Mouse (Mus musculus) right cerebral cortex, postnatal 36 days (tissue): Measurements from ENCODE around the gene Lrp5.
"Not testable (repeated sequence)": the region's sequence is repeated elsewhere in the genome, so short reads cannot be mapped to it uniquely, and the experiment has no call there.

Experiments used
- DNase-seq, 2 experiments: peaks; one replicate each; pipeline ENCODE4 v3.0.0; 2022; ENCODE audit warnings: low spot score in 2 of 2, mixed read lengths in 1 of 2

Lrp5 gene

GRCm38 (mm10) chr19:3695471-3695870 is 9.1 kb upstream of the Lrp5 start:
- DNase-seq, result no peak

DNA sequence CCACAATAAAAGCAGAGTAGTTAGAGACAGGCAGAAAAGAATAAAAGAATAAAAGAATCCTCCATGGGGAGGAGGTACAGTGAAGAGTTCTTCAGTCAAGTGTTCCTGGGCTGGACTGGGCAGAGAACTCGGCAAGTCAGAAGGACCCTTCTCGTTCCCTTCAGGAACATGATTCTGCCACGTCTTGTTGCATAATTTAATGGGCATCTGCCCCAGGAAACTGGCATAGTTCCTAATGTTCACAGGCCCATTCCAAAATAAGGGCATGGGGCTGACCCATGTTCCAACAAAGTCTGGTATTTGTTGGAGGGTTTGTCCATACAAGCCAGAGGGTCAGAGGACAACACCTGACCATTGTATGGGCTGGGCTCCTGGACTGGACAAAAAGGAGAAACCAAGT is 8.6 kb upstream of the Lrp5 start:
- DNase-seq, result no peak

DNA sequence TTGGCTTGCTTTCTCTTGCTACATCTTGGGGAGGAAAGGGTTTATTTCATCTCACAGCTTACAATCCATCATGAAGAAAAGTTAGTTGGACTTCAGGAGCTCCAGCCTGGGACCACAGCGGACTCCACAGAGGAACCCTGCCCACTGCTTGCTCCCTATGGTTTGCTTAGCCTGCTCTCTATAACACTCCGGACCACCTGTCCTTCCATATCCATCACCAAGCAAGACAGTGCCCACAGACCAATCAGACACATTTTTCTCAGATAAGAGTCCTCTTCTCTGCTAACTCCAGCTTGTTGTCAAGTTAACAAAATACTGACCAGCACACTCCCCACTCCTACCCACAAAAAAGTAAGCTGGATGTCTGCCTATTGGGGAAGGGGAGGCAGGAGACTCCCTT is 8.1 kb upstream of the Lrp5 start:
- DNase-seq, result no peak

- DNase-seq, result no peak
Observed at GRCm38 (mm10) chr19:3692414-3693145, 6.2 kb upstream of the Lrp5 start.

DNA sequence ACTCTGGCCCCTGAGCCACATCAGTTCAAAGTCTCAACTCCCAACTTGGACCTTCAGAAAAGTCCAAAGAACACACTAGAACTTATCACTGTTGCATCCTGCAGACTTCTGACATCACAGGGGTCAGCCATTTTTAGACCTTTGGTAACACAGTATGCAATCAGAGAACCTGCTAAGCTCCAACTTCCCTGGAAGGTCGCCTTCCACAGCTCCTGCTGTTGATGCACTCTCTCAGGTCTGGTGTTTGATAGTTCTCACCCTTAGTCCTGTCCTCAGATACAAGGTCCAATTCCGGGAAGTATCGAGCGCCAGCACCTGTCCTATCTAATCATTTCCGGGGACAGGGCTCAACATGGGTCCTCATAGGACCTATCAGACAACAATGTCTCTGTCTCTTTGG is 5.0 kb upstream of the Lrp5 start:
- no peak for DNase-seq

DNA sequence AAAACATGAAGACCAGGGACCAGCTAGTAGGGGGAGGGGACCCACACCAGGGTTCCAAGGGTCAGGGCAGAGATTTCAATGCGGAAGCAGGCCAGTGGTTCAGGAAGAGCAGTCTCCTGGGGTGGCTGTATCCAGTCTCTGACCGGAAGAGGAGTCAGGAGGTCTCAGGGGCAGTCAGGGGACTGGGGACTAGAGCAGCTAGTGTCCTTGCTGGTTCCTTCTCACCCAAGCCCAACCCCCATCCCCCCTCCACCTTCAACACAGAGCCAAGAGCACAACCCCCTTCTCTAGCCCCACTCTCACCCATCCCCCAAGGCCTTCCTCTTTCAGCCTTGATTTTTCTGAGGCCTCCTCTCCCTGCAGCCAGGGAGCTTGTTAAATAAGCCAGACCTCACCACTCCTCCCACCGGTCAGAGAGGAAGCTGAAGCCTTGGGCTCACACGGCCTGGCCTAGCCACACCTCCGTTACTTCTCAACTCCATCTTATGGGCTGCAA is 1.4 kb upstream of the Lrp5 start:
- DNase-seq, result no peak

DNA sequence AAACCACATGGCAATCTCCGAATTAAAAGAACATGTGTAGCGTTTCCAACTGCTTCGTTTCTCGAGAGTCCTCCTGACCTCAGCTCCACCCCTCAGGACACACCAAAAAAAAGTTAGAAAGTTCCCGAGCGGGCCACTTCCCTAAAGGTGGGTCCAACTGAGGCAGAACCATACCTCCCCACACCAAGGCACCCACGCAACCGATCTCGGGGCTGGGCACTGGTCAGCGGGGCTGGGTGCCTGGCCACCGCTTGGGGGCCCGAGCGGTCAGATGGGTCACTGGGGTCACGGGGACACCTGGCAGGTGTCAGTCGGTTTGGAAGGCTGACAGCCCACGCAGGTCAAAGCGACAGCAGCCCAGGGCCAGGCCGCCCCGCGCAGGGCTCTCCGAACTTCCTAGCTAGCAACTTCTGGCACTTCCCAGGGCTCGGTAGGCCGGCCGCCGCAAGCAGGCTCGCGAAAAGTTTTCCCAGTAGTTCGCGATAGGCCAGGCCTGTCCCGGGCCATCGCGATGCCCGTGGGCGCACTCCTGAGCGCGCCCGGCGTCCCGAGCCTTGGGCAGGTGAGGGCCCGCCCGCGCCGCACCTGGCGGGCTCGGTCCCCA is 651 bp downstream of the Lrp5 start:
- no peak for DNase-seq

DNA sequence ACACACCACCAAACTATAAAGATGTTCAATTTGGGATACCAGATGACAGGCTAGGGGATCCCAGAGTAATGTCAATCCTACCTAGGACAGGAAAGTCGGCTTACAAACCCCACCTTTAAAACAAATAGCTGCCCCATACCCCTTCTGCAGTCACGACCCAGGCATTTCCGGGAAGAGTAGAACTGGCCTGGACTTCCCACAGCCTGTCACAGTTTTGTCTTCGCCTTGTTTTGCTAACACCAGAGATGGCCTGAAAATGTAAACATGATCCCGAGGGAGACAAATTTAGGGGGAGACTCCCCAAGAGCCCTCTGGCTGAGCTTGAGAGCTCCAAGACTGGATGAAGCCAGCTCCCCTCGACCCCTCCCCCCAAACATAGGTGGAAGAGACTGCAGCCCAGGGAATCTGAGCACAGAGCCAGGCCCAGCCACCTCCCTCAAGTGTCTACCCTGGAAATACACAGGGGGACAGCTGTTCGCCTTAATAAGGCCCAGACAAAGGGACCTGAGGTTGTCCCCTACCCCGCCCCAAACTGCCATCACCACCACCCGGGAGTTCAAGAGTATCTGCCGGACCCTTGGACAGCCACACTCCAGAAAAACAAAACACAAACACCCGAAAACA is 1.3 kb downstream of the Lrp5 start:
- DNase-seq, result no peak

- DNase-seq, result no peak
Observed at GRCm38 (mm10) chr19:3684414-3684813, 1.9 kb downstream of the Lrp5 start.

GRCm38 (mm10) chr19:3681310-3681934 is 4.9 kb downstream of the Lrp5 start:
- DNase-seq, result peak in 1 of 2 experiments; percentile 20

GRCm38 (mm10) chr19:3680732-3681131 is 5.6 kb downstream of the Lrp5 start:
- no peak for DNase-seq

- no peak for DNase-seq
Observed at GRCm38 (mm10) chr19:3674122-3674855, 12.1 kb downstream of the Lrp5 start.

DNA sequence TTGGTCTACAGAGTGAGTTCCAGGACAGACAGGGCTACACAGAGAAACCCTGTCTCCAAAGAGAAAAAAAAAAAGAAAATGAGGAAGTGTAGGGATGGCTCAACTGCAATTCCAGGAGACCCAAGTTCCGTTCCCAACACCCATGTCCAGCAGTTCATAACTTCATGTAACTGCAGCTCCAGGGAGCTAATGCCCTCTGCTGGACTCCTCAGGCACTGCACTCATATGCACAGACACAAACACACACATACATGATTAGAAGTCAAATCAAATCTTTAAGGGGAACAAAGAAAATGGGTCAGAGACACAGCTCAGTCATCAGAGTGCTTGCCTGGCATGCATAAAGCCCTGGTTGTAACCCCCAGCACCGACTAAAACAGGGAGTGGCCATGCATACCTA is 13.2 kb downstream of the Lrp5 start:
- DNase-seq, result no peak

- DNase-seq, result no peak
Observed at GRCm38 (mm10) chr19:3669100-3669499, 17.3 kb downstream of the Lrp5 start.

DNA sequence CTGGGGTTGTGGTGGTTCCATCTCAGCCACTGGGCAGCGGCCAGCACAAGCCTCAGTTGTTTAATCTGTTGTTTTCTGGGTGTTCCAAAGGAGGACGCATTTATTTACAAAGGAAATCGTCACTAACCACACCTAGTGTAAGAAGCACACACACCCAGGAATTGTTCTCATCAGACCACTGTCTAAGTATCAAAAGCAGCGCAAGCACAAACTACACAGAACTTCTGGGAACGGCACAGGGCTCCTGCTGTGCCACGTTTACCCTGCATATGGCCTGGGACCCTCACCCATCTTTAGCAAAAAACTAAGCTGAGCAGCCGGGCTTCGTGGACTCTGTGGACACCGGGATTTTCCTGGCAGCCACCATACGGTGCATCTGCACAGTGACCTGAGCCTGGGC is 17.8 kb downstream of the Lrp5 start:
- no peak for DNase-seq

DNA sequence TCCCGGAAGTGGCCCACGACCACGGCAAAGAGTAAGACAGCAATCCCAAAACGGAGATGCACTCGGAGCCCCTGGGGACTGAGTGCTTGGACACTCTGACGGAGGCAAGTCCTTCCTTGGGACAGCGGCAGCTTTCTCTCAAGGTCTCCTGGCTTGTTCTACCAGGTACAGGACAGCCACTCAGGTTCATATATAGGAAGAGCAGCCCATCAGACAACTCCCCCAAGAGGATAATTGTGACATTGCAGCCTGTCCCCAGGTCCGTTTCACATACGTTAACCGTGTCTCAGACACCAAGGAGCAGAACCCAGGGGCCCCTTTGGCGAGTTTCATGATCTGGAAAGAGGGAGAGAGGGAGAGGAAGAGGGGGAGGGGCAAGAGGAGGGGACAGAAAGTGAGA is 18.4 kb downstream of the Lrp5 start:
- DNase-seq, result no peak

GRCm38 (mm10) chr19:3667155-3667895 is 19.0 kb downstream of the Lrp5 start:
- DNase-seq, result no peak

DNA sequence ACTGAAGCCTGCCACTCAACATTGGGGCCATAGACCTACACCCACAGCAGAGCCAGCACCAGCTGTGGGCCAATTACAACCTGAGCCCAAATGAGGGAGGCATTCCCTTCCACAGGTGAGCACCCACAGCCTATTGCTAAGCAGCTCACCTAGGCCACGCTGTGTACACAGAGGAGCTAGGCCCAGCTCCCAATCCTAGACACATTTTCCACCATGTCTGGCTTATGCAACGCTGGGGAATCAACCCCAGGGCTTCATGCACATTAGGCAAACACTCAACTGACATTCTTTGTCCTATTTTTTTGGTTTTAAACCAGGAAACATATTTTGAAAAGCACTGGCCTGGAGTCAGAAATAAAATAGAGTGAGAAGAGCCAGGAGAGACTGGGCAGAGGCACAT is 19.7 kb downstream of the Lrp5 start:
- DNase-seq, result no peak

GRCm38 (mm10) chr19:3665510-3665909 is 20.9 kb downstream of the Lrp5 start:
- DNase-seq, result no peak

GRCm38 (mm10) chr19:3657947-3658346 is 28.4 kb downstream of the Lrp5 start:
- no peak for DNase-seq

DNA sequence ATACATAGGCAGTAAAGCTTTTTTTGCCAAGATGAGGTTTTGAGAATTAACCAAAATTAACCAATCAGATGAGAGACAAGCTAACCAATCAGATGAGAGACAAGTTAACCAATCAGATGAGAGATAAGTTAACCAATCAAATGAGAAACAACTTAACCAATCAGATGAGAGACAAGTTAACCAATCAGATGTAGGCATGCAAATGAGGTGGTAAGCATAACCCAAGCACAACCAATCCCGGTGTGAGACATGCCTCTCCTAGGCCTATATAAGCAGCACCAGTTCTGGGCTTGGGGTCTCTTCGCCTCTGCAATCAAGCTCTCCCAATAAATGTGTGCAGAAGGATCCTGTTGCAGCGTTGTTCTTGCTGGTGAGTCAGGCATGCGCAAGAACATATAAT is 29.3 kb downstream of the Lrp5 start:
- not testable (repeated sequence) for DNase-seq
